ENCODE assay signal across 16 mouse cellular contexts in the genomic region with DNA sequence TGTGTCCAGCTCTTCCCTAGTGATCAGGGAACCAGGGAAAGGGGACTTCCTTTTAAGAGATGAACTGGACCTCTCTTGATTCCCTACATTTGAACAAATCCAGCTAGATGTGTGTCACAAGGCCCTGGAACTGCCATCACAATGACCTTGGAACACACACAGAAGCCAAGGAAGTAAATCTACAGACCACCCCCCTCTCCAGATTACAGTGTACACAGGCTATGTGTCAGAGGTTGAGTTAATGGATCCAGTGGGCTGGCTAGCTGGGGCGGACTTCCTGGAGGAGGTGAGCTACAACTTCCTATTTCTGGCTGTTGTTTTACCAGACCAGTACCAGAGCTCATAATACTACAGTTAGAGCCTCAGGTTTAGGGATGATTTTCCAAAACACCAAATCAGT. TPM values are rescaled to one million over a fixed set of nuclear protein-coding genes. Genes with fewer than 3 reads are reported as not detected.
"Had no signal": no experiment of that assay in that cellular context is flagged by ENCODE, and none has a peak within 500 bp of the region (broad histone marks: within the 10 kb centered on the region; RNA-seq: fewer than 3 reads in every experiment).

A gene (minus strand): TSS at position 101 of the 400 bp plus-strand sequence.

- H3K36me3 ChIP-seq: neural tube, embryonic 12.5 days; neural tube, embryonic 13.5 days; neural tube, embryonic 15.5 days; stomach, embryonic 15.5 days had no signal

- H3K27ac ChIP-seq: neural tube, embryonic 12.5 days; neural tube, embryonic 13.5 days; neural tube, embryonic 15.5 days; stomach, embryonic 15.5 days; stomach, postnatal 0 days had no signal

- DNase-seq: right cerebral cortex, postnatal 14 days; right cerebral cortex, postnatal 25 days; thymus, adult 18-20 months had no signal

- H3K27me3 ChIP-seq: neural tube, embryonic 12.5 days; neural tube, embryonic 13.5 days; neural tube, embryonic 15.5 days; stomach, embryonic 15.5 days had no signal

- H3K4me1 ChIP-seq: stomach, embryonic 15.5 days had no signal

- H3K4me3 ChIP-seq: neural tube, embryonic 12.5 days; neural tube, embryonic 13.5 days; neural tube, embryonic 15.5 days; stomach, embryonic 15.5 days had no signal

RNA-seq across cellular contexts. Expression of the gene that starts here (rescaled TPM):
- polyA plus RNA-seq: neural tube, embryonic 11.5 days; neural tube, embryonic 12.5 days; neural tube, embryonic 13.5 days; neural tube, embryonic 14.5 days; neural tube, embryonic 15.5 days; small intestine, adult 2 months; spleen, adult 2 months; stomach, embryonic 14.5 days; stomach, embryonic 15.5 days; stomach, postnatal 0 days; thymus, adult 2 months; thymus, postnatal 0 days; urinary bladder, adult 2 months had no signal
